Mouse (Mus musculus): ENCODE measurements around the gene Hist1h2ak.
"Not testable (repeated sequence)": the region's sequence is repeated elsewhere in the genome, so short reads cannot be mapped to it uniquely, and the experiment has no call there.

The Hist1h2ak gene

DNA sequence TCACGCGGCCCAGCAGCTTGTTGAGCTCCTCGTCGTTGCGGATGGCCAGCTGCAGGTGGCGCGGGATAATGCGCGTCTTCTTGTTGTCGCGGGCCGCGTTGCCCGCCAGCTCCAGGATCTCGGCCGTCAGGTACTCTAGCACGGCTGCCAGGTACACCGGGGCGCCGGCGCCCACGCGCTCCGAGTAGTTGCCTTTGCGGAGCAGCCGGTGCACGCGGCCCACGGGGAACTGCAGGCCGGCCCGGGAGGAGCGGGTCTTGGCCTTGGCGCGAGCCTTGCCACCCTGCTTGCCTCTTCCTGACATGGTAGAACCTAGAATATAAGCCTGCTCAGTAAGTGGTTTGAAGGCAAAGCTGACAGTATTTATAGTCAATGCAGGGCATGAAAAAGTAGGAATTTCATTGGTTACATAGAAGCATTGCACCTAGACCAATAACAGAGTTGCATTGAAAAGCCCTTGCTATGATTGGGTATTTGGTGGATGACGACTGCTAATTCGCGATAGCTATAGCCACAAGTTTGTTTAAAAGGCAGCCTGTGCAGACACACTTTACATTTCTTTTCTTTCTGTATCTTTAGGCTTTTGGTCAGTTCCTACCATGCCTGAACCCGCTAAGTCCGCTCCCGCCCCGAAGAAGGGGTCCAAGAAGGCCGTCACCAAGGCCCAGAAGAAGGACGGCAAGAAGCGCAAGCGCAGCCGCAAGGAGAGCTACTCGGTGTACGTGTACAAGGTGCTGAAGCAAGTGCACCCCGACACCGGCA lies at the start of gene Hist1h2ak, which contains the start of gene Hist1h2bn:
TSS of gene Hist1h2ak (minus strand) at position 304 of the 762 bp plus-strand sequence.
TSS of gene Hist1h2bn (plus strand) at position 600 of the 762 bp plus-strand sequence.
- DNase-seq (ENCODE audit: low spot score), result peak; percentile 55

DNA sequence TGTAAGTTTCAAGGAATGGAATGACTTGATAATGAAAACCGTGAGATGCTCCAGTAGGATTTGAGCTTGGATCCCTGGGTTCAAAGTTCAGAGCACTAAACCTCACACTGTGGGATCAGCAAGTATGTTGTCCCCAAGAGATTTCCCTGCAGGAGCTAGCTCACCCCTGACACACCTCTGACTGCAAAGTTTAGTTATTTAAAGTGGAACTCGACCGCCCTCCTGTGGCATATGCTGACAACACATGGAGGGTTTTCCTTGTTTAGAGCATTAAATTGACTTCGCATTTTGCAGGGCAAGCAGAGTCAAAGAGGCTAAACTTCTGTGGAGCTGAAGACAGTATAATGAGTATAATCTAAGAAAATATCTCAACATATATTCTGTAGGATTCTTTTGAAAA lies 49.4 kb upstream of the Hist1h2ak start:
- DNase-seq (ENCODE audit: low spot score), result not testable (repeated sequence)

DNA sequence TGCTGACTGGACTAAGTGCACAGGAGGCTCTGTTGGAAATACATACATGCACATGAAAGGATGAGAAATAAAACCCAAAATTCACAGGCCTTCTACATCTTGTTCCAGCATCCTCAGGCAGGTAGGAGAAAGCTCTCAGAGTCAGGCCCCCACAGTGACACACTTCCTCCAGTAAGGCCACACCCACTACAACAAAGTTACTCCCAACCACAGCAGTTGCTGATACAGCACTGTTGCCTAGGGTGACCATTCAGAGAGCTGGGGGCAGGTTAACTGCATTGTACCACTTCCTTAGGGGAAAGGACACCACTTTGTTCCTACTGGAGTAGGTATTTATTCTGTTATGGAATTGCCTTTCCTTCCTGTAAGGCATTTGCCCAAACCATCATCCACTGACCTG lies 43.5 kb upstream of the Hist1h2ak start:
- not testable (repeated sequence) for DNase-seq (ENCODE audit: low spot score)

DNA sequence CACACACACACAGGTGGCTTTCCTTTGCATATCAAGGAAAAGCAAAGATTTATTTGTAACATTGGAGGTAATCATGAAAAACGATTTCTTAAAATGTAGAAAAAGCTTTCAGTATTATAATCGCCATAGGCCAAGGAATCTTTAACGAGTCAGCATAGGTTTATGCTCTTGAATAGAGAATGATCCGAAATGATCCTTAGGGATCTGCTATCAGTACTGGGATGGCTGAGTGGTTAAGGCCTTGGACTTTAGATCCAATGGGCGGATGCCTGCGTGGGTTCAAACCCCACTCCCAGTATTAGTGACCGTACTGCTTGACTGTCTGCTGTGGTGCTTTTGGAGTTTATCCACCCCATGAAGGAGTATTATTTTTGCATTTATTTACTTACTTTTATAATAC lies 42.0 kb upstream of the Hist1h2ak start:
- DNase-seq (ENCODE audit: low spot score), result no peak

DNA sequence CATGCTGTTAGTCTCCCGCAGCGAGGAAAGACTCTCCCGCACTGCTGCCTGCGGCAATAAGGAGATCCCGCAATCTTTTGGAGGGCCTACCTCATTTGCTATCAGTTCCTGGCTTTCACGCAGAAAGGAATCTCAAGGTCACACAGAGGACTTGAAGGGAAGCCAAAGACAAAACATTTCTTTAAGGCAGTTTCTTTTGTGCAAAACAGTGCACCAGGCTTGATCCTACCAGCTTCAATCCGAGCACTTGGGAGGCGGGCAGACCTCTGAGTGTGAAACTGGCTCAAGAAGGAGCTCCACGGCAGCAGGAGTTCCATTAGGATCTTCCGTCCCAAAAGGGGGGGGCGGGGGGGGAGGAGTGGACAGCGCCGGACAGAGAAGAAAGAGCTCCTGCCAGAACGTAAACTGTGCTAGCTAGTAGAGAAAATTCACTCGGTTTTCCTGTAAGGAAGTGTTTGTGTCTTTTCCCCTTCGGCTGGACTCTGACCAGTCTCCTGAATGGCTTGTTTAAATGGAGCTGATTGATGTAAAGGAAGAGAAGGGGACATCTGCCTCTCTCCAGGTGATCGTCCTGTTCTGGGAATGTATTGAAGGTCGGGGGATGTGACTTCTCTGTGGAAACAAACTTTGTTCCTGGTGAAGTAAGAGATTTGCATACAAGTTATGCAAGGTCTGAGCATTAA lies 37.1 kb upstream of the Hist1h2ak start:
- peak; percentile 43 for DNase-seq (ENCODE audit: low spot score)

DNA sequence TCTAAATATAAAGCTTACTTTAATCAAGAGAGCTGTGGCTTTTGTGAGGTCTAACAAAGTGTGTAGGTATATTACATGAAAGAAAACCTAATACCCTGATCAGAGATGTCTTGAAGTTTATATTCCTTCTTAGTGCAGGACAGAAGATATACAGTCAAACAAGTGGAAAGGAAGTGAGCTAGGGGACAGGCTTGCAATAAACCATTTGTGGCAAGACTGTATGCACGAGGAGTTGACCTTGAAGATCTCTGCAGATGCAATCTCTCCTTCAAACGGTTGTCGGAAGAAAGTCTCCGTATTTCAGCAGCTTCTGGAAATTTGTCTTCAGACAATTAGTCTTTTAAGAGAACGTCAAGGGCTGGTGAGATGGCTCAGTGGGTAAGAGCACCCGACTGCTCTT lies 36.3 kb upstream of the Hist1h2ak start:
- DNase-seq (ENCODE audit: low spot score), result peak; percentile 12

DNA sequence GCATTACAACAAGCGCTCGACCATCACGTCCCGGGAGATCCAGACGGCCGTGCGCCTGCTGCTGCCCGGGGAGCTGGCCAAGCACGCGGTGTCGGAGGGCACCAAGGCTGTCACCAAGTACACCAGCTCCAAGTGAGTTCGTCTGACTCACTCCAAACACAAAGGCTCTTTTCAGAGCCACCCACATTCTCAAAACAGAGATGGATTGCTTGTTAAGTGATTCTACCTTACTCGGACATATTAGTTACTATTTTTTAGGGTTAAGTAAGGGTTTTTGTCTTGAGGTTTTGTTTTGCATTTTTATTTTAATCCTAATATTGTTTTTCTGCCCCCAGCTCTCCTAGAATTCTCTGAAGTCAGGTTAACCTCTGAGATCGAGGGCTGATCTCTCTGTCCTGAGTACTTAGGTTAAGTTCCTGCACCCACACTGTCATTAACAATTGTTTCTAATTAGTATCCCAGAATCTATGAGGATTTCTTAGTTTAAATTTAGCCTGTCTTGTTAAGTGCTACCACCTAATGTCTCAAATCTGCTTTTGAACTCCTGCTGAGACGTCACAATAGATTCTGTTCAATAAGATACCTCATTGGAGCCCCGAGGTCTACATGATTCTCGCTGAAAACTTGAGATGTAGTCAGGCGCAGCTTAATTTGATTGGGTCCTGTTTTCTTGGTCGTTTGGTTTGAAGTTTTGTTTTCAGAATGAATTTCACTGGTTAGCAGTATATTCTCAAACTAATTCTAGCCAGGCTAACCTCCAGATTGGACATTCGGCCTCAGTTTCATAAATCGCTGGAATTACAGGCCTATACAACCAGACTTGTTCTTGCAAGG lies 34.4 kb upstream of the Hist1h2ak start:
- no peak for DNase-seq (ENCODE audit: low spot score)

DNA sequence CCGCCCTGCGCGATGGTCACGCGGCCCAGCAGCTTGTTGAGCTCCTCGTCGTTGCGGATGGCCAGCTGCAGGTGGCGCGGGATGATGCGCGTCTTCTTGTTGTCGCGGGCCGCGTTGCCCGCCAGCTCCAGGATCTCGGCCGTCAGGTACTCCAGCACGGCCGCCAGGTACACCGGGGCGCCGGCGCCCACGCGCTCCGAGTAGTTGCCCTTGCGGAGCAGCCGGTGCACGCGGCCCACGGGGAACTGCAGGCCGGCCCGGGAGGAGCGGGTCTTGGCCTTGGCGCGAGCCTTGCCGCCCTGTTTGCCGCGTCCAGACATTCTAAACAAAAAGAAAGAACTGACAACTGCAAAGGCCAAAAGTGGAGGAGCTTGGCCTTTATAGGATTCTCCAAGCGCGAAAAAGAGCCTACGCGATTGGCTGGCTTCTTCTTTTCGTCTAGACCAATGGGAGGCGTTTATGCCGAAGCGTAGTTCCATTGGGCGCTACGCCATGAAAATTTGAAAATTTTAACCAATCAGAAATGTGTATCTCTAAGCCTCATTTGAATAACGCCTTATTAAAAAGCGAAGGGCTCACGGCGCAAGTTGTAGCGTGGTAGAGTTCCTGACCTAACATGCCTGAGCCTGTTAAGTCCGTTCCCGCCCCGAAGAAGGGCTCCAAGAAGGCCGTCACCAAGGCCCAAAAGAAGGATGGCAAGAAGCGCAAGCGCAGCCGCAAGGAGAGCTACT lies 33.4 kb upstream of the Hist1h2ak start, which contains the start of the genes Hist1h2an and Hist1h2bp:
TSS of gene Hist1h2an (minus strand) at position 320 of the 731 bp plus-strand sequence.
TSS of gene Hist1h2bp (plus strand) at position 563 of the 731 bp plus-strand sequence.
- DNase-seq (ENCODE audit: low spot score), result peak; percentile 78

DNA sequence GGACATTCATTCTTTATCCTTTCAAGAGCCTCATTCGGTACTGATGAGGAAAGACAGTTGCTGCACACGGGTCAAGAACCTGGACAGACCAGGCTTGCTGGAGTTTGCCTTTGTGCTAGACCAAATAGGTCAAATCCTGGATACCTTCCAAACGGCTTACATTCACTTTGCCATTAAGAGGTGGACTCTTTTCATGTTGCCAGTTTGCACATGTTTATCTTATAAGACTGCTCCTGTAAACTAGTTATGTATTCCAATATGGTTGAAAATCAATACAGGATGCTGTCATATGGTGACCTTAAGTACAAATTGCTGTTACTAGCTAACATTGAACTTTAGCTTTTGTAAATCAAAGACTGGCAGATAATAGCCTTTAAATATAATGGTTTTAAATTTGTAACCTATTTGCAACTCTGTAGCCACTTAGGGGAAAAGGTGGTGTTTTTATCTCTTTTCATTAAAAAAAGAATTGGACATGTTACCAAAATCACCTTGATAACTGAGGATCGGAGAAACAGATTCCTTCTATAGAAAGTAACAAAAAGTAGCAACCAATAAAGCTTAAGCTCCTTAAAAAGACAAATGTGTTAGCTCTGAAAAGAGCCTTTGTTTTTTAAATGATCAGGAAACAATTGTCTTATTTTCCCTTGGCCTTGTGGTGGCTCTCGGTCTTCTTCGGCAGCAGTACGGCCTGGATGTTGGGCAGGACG lies 32.7 kb upstream of the Hist1h2ak start:
- DNase-seq (ENCODE audit: low spot score), result peak; percentile 36

DNA sequence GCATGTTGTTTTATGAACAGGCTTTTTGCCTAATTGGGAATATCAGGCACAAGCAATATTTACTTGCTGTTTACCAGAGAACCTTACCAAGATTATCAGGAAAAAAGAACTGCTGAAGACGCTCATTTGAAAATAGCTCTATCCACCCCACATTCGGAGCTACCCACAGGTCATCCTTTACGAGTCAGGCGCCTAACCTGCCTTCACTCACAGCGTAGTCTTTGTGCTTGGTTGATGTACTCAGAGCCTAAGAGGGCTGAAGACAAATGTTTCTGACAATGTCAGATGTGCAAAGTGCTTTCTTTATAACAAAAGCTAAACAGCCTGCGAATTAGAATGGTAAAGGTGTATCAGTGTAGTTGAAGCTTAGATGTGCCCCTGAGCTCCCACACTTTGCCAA lies 30.7 kb upstream of the Hist1h2ak start:
- DNase-seq (ENCODE audit: low spot score), result peak; percentile 10

DNA sequence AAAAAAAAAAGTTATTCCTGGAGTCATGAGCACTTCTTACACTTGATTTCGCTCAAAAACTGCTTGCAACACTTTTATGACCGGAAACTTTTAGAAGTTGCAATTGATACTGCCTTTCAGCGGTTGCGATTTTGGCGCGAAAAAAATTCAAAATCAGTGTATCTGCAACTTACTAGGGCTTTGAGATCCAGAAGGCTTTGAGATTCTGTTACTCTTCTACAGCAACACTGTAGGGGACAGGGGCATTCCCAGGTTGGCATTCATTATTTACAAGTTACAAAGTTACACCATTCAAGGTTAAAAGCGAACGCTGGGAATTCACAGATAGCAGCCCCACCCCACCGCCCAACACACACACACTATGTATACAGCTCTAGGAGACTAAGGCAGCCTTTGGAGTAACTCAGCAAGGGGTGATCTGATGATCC lies 30.1 kb upstream of the Hist1h2ak start:
- DNase-seq (ENCODE audit: low spot score), result no peak

DNA sequence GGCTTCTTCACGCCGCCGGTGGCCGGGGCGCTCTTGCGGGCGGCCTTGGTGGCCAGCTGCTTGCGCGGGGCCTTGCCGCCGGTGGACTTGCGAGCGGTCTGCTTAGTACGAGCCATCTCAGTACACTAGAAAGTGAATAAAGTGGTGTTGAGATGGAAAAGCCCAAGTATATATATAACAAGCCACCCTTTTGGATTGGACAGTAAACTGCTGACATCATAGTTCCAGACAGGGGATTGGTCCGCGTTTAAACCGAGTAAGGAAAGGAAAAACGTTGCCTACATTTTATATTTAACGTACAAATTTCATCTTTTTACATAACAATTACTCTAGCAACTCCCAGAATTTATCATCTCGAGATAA lies 29.6 kb upstream of the Hist1h2ak start, which contains the start of gene Hist1h3i:
TSS of gene Hist1h3i (minus strand) at position 116 of the 363 bp plus-strand sequence.
- no peak for DNase-seq (ENCODE audit: low spot score)

DNA sequence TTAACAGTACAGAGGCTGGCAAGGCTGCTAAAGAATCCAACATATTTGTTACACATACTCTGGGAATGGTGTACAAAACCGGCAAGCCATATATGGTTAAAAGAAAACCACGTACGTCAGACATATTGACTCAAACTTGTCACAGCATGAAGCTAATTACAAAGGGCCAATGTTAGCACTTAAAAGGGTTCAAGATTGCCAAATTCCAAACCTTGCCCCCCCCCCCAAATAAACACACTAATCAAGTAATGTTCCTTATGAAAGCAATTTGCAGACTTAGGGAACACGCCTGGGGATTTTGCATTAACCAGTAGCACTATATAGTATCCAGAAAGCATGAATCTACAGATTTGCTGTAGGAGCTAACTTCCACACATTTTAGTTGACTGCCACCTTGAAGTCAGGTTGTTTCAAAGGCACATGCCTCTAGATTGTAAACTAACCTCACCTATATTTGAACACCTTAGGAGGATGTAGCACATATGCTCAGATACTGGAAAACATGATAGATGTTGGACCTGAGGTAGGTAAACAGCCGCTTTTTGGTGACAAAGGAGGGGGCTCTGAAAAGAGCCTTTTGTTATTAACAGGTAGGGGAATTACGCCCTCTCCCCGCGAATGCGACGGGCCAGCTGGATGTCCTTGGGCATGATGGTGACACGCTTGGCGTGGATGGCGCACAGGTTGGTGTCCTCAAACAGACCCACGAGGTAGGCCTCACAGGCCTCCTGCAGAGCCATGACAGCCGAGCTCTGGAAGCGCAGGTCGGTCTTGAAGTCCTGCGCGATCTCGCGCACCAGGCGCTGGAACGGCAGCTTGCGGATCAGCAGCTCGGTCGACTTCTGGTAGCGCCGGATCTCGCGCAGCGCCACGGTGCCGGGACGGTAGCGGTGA lies 29.0 kb upstream of the Hist1h2ak start:
- DNase-seq (ENCODE audit: low spot score), result not testable (repeated sequence)

DNA sequence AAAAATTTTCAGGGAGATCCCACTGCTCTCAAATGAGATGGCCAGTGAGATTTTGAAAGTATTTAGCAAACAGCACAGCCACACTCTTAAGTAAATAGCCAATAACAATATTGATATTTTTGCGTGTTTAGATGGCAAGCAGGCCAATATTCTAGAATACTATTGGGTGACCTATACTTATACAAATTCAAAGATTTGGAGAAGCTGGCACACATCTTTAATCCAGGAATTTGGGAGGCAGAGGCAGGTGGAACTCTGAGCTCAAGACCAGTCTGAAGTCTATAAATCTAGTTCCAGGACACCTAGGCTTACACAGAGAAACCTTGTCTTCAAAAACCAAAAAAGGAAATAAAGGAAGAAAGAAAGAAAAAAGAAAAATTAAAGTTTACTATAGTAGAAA lies 28.0 kb upstream of the Hist1h2ak start:
- DNase-seq (ENCODE audit: low spot score), result no peak

DNA sequence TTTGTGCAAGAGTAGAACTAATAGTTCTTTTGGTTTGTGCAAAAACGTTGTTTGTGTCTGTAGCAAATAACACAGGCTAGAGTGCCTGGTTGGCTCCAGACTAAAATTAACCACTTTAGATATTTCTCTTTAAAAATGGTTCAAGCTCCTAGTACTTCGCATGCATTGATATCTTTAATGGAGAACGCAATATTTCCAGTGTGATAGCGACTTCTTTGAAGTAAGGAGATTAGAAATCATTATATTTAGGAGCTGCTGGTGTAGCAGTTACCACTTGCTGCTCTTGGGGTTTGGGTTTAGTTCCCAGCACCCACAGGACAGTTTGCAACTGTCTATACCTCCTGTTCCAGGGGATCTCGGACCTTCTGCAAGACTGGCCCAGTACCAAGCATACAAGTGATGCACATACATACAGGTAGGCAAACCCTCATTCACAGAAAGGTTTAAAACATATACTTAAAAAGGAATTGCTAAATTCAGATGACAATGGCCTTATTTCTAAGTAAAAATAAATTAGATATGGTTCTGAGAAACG lies 27.5 kb upstream of the Hist1h2ak start:
- no peak for DNase-seq (ENCODE audit: low spot score)

DNA sequence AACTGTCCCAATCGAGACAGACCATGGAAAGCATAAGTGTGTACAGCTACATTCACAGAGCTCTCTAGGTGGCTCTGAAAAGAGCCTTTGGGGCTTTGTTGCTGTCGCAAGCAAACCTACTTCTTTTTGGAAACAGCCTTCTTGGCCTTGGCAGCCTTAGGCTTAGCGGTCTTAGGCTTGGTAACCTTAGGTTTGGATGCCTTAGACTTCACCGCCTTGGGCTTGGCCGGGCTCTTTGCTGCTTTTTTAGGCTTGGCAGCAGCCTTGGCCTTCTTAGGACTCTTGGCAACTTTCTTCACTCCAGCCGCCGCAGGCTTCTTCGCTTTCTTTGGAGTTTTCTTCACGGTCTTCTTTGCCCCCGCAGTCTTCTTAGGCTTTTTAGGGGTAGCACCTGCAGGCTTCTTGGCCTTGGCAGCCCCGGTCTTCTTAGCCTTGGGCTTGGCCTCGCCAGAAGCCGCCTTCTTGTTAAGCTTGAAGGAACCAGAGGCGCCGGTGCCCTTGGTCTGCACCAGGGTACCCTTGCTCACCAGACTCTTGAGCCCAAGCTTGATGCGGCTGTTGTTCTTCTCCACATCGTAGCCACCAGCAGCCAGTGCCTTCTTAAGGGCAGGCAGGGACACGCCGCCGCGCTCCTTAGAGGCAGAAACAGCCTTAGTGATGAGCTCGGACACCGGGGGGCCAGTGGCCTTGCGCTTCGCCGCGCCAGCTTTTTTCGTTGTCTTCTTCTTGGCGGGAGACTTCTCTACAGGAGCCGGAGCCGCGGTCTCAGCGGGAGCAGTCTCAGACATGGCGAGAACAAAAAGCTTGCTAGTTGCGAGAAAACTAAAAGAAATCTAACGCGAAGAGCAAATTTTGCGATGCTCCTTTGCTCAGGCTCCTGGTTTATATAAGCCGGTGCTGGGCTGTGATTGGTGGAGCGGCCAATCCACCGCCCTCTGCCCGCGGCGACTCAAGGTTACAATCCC lies 26.4 kb upstream of the Hist1h2ak start, which contains the start of gene Hist1h1b:
TSS of gene Hist1h1b (minus strand) at position 859 of the 965 bp plus-strand sequence.
- DNase-seq (ENCODE audit: low spot score), result peak; percentile 77

DNA sequence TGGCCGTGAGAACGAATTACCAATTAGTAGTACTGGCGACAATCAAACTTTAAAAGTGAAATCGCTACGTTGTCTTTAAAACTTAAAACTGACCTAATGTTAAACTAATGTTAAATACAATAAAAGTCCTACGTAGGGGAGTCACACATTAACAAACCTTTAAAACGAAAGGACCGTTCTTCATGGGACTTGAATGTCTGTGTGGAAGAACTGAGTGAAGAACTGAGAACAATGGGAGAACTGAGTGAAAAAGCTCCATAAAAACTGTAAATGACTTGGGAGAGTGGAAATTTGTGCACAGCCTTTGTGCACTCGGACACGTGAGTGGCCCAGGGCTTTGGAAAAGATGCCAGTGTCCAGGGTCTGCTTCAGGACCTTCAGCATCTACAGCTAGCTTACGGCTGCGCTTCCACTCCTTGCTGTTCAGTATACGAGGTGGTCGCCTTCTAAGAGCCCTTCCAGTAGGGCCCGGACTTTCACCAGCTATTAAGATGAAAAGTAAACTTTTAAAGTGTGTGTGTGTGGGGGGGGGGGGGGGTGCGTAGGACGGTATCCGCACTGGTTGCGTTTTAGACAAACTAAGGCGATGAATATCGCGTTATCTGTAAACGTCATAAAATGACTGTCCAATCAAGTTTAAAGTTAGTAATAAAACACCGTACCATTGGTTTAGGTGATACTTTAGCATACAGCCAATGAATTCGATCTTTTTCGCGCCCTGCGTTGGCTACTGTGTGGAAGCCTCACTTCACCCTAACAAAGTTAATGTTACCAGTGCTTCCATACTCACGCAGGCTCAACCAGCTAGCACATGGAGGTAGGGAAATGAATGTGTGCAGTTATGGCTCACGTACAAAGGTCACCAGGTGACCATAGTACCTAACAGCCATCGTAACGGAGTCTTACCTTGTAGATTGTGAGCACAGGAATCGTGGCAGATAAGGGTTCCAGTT lies 25.5 kb upstream of the Hist1h2ak start:
- DNase-seq (ENCODE audit: low spot score), result peak; percentile 72

All from testis, postnatal 10 days (tissue).